Mouse (Mus musculus): ENCODE measurements around the gene Asic3. TPM values are rescaled to one million over a fixed set of nuclear protein-coding genes. Genes with fewer than 3 reads are reported as not detected.
A peak's percentile ranks its signal among the peaks of the same experiment; 100 is the strongest.

Gene Asic3
- total RNA-seq, 2 experiments from 2014 or later: 0.32 to 0.38 TPM

DNA sequence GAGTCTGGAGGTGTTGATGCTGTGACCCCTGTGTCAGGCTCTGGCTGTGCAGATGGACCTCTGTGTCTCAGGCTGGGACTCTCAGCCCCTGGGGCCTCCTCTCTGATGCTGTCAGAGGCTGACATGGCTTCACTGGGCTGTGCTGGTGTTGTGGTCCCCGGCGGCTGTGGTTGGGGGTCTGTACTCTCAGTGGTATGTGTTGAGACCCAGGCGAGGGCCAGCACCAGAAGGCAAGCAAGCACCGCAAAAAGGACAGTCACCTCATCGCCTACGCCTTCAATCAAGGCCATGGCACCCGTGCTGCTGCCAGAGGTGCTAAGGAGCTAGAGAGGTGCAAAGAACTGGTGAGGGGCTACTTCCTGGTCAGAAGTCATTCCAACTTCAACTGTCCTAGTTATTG lies 33.4 kb downstream of the Asic3 start:
- DNase-seq (ENCODE audit: low spot score): no peak

GRCm38 (mm10) chr5:24447624-24448298 lies 34.6 kb downstream of the Asic3 start, which contains the start of gene Tmub1:
TSS of gene Tmub1 (minus strand) at chr5:24447854.
- DNase-seq (ENCODE audit: low spot score): peak; percentile 86

- peak; percentile 83 for DNase-seq (ENCODE audit: low spot score)
Observed at GRCm38 (mm10) chr5:24451264-24452029, 38.3 kb downstream of the Asic3 start.

GRCm38 (mm10) chr5:24452030-24452690 lies 39.0 kb downstream of the Asic3 start, which contains the start of gene Agap3:
TSS of gene Agap3 (plus strand) at chr5:24452177.
- no peak for DNase-seq (ENCODE audit: low spot score)

DNA sequence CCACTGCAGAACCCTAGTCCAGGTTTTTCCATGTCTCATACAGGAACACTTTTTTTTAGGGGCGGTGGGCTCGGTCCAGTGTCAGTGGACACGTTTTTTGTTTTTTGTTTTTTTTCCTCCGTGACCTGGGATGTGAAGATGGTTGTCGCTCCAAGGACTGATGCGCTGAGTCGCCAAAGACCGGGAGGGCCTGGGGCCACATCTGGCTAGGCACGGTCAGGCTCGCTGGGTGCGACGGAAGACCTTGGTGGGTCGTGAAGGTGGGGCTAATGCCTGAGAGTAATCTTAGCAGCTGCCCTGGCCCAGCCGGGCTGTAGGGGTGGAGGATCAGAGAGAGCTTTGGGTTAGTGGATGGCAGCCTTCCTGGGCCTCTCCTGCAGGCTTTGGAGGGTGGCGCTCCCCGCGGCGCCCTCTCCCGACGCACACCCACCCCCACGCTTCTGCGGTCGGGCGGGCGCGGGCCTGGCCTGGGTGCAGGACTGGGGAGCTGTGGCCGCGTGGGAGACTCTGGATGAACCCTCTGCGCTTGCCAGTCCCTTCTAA lies 39.6 kb downstream of the Asic3 start:
- DNase-seq (ENCODE audit: low spot score): no peak

DNA sequence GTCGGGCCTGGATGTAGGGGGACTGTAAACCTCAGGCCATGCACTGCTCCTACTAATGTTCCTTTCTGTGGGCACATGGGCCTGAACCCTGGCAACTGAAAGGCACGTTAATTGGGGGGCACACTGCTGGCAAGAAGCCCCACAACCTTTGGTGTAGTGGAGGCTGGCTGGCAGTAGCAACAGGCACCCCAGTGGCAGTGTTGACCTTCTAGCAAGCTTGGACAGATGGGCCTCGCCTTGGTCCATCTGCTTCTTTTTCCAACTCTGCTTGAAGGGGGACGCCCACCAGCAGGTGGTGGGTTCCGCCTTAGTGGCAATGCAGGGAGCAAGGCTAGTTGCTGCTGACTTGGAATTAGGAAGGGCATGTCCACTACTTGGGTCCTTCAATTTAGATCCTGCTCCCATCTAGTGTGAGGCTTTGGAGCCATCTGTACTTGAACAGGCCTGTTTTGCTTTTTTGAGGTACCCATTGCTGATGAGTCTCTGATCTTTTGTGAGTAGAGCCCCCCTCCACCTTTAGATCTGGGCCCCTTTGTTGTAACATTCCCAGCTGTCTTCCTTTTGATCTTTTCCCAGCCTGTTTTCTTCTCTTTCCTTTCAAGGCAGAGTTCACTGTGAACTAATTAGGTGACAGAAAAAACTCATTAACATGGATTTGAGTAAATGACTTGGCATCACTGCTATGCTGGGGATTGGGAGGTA lies 40.2 kb downstream of the Asic3 start:
- no peak for DNase-seq (ENCODE audit: low spot score)

GRCm38 (mm10) chr5:24453985-24454303 lies 40.8 kb downstream of the Asic3 start:
- DNase-seq (ENCODE audit: low spot score): peak; percentile 30

DNA sequence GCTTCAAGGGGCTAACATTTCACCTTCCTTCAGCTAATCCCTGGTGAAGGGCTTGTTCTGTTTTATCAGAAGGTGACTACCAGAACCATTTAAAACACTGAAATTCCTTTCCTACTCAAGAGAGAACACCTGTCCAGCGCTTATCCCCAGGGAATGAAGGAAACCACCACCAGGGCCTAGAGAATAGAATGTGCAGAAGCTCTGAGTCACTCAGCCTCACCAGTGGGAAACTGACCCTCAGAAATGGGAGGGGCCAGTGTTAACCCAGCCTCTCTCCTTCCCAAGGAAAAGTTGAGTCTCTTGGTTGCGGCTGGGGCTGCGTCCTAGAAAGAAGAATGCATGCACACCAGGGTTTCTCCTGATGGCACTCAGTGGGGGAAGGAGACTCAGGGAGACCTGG lies 41.9 kb downstream of the Asic3 start:
- no peak for DNase-seq (ENCODE audit: low spot score)

DNA sequence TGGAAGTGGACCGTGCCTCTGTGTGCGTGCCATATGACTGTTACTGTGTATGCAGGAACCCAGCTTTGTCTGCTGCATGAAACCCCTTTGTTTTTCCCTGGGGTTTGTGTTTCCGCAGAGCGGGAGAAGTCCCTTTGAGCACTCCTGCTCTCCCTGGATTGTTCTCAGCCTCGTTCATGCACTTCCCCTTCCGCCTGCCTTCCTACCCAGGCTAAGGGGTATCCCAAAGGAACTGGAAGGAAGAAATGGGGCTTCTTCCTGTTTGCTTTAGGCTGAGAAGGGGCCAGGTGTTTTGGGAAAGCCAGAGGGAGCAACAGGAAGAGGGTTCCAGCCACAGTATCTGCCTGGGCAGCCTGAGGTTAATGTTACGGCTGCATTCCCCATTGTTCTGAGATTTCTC lies 42.4 kb downstream of the Asic3 start:
- DNase-seq (ENCODE audit: low spot score): no peak

DNA sequence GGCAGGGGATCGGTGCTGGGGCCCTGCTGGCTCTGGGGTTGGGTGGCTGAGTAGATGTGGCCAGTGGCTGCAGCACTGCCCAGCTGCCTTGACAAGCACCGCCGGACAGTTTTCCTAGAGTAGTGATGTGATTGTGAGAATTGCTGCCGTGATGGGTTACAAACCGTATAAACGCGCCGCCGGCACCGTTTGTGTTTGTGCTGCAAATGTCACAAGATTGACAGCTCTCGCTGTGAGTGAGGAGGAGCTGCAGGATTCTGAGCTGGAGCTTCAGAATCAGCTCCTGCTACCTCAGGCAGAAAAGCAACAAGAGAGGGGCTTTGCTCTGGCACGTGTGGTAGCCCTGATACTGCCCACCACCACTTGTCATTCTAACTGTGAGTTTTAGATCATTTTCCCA lies 53.6 kb downstream of the Asic3 start:
- no peak for DNase-seq (ENCODE audit: low spot score)

Other genes starting within 250 kb of the Asic3 start
- gene Nupl2, start 248.4 kb upstream of the Asic3 start, total RNA-seq (2021): 1 to 10 TPM; 5.3 to 6.4 TPM
- gene Kcnh2, start 61.8 kb upstream of the Asic3 start, total RNA-seq (2021): 1 to 10 TPM; 1.1 to 1.5 TPM
- gene Nos3, start 48.6 kb upstream of the Asic3 start, total RNA-seq (2021): 1 to 10 TPM; 4.3 to 8.1 TPM
- gene Atg9b, start 21.2 kb upstream of the Asic3 start, total RNA-seq (2021): under 1 TPM; 0.16 to 0.19 TPM
- gene Abcb8, start 19.7 kb upstream of the Asic3 start, total RNA-seq (2021): 10 to 100 TPM; 30.4 to 40.3 TPM
- gene Cdk5, start 10.1 kb downstream of the Asic3 start, total RNA-seq (2021): 10 to 100 TPM; 10.5 to 11.2 TPM
- 10 to 100 TPM; 13.9 to 14.3 TPM for gene Slc4a2, start 10.4 kb downstream of the Asic3 start, total RNA-seq (2021)
- gene Fastk, start 31.9 kb downstream of the Asic3 start, total RNA-seq (2021): 100 to 1,000 TPM; 183 to 194 TPM
- 10 to 100 TPM; 17.7 to 23.3 TPM for gene Tmub1, start 34.5 kb downstream of the Asic3 start, total RNA-seq (2021)
- gene Agap3, start 38.8 kb downstream of the Asic3 start, total RNA-seq (2021): 10 to 100 TPM; 74.3 to 84.7 TPM
- not detected for gene Gbx1, start 113.8 kb downstream of the Asic3 start, total RNA-seq (2021)
- 100 to 1,000 TPM; 101 to 107 TPM for gene Asb10, start 127.6 kb downstream of the Asic3 start, total RNA-seq (2021)
- not detected for gene 4931409K22Rik, start 143.4 kb downstream of the Asic3 start, total RNA-seq (2021)
- 100 to 1,000 TPM; 108 to 112 TPM for gene Abcf2, start 164.1 kb downstream of the Asic3 start, total RNA-seq (2021)
- gene Chpf2, start 173.3 kb downstream of the Asic3 start, total RNA-seq (2021): 10 to 100 TPM in 1 of 2 experiments, 1 to 10 TPM in 1; 8.9 to 10.3 TPM
- 100 to 1,000 TPM; 199 to 207 TPM for gene Smarcd3, start 211.0 kb downstream of the Asic3 start, total RNA-seq (2021)